Mouse (Mus musculus): ENCODE data around the gene 1700034J05Rik.

- TF ChIP-seq POLR2A (IDR thresholded peaks at IDR 0.05; ENCODE audit: insufficient read depth, low read depth, low read length) (no peak), CTCF (IDR thresholded peaks at IDR 0.05; ENCODE audit: insufficient read depth, low read depth, low read length) (no peak)
Measured at GRCm38 (mm10) chr6:146965139-146965772, 11.0 kb upstream of the 1700034J05Rik start.

Measured in olfactory bulb, adult 2 months (tissue).